Mouse (Mus musculus) limb, embryonic 11.5 days (tissue): Measurements from ENCODE around the gene Tspear. TPM values are rescaled to one million over a fixed set of nuclear protein-coding genes. Genes with fewer than 3 reads are reported as not detected.

ENCODE experiments used
- ATAC-seq: fragments of 200-750 bp; cut with Nextera tagmentation; 2 replicates; pipeline ENCODE4 v1.8.0; 2017; ENCODE audit warnings: low read depth; ENCODE audit not compliant: insufficient number of reproducible peaks, low FRiP score, low TSS enrichment
- DNase-seq: peaks from one replicate; pipeline ENCODE4 v3.0.0-alpha.2; 2015; ENCODE audit warnings: low spot score
- H3K27ac ChIP-seq: fragments of 300-500 bp; sonication (generic); replicated peaks from 2 replicates; pipeline ENCODE4 v1.5.1; 2014; ENCODE audit warnings: low read depth, mild to moderate bottlenecking, low read length
- H3K27me3 ChIP-seq: fragments of 300-500 bp; sonication (generic); 2 replicates; pipeline ENCODE4 v1.6.1; 2014; ENCODE audit warnings: mild to moderate bottlenecking, low read length, mixed read lengths; ENCODE audit not compliant: control insufficient read depth, insufficient read depth
- H3K36me3 ChIP-seq: fragments of 300-500 bp; sonication (generic); 2 replicates; pipeline ENCODE4 v1.6.1; 2014; ENCODE audit warnings: mild to moderate bottlenecking, low read length, moderate library complexity, mixed read lengths; ENCODE audit not compliant: control insufficient read depth, insufficient read depth
- H3K4me1 ChIP-seq: fragments of 300-500 bp; sonication (generic); 2 replicates; pipeline ENCODE4 v1.6.1; 2014; ENCODE audit warnings: low read length, mixed read lengths; ENCODE audit not compliant: control insufficient read depth, insufficient read depth
- H3K4me2 ChIP-seq: fragments of 300-500 bp; sonication (generic); 2 replicates; pipeline ENCODE4 v1.6.1; 2014; ENCODE audit warnings: low read depth, mild to moderate bottlenecking, moderate library complexity; ENCODE audit not compliant: severe bottlenecking
- H3K4me3 ChIP-seq: fragments of 300-500 bp; sonication (generic); 2 replicates; pipeline ENCODE4 v1.5.1; 2014; ENCODE audit warnings: low read depth, low read length
- H3K9ac ChIP-seq: fragments of 300-500 bp; sonication (generic); 2 replicates; pipeline ENCODE4 v1.6.1; 2014; ENCODE audit warnings: mild to moderate bottlenecking, low read length
- H3K9me3 ChIP-seq: fragments of 300-500 bp; sonication (generic); 2 replicates; pipeline ENCODE4 v1.6.1; 2016; ENCODE audit warnings: low read length; ENCODE audit not compliant: control insufficient read depth
- WGBS: fragments of 180-500 bp; shearing (Covaris S2); extraction: QIAGEN DNeasy Blood & Tissue Kit; methylation state at CpG from one replicate; pipeline ENCODE4 v1.1.7; 2014; 5-methylcytosine and 5-hydroxymethylcytosine counted together
- microRNA counts: library from miRNA; unstranded; fragments of <30 nt; microRNA quantifications from one replicate; lab custom pipeline; 2016
- microRNA-seq: library from miRNA; unstranded; fragments of <30 nt; microRNA quantifications from one replicate; pipeline ENCODE4, GENCODE M21; 2016
- polyA plus RNA-seq: library from polyadenylated mRNA; unstranded; fragments of >200 nt; fragmentation: Nextera tagmentation; extraction: Ambion mirVana; gene quantifications from 2 replicates; pipeline ENCODE4 v1.2.1, GENCODE M21; 2014

Gene Tspear
- polyA plus RNA-seq, 1 experiment from 2014 or later, result 0.45 TPM

- H3K27me3 ChIP-seq, result no peaks in the 10 kb centered on the region
- no peak overlapping the region for H3K4me3 ChIP-seq
- H3K27ac ChIP-seq, result no peak overlapping the region
- H3K4me1 ChIP-seq, result no peaks in the 10 kb centered on the region
- ATAC-seq, result no peak
- no peak overlapping the region for H3K9ac ChIP-seq
- 73% methylated on average over 5 of the region's 5 CpGs for WGBS
- H3K9me3 ChIP-seq, result no peaks in the 10 kb centered on the region
- H3K36me3 ChIP-seq, result no peaks in the 10 kb centered on the region
- no peak for DNase-seq
- H3K4me2 ChIP-seq, result no peak overlapping the region
Observed at GRCm38 (mm10) chr10:77921009-77921408, 234.6 kb downstream of the Tspear start.

GRCm38 (mm10) chr10:77922681-77923080, 236.3 kb downstream of the Tspear start:
- Histone ChIP-seq H3K4me3 (no peak overlapping the region), H3K27ac (no peak overlapping the region), H3K9me3 (no peaks in the 10 kb centered on the region), H3K4me1 (no peaks in the 10 kb centered on the region), H3K9ac (no peak overlapping the region), H3K27me3 (no peaks in the 10 kb centered on the region), H3K36me3 (no peaks in the 10 kb centered on the region), H3K4me2 (no peak overlapping the region)
- ATAC-seq, result no peak
- WGBS, result 79% methylated on average over 4 of the region's 4 CpGs
- no peak for DNase-seq

- Histone ChIP-seq H3K9ac (no peak overlapping the region), H3K4me3 (no peak overlapping the region), H3K27me3 (no peaks in the 10 kb centered on the region), H3K9me3 (no peaks in the 10 kb centered on the region), H3K27ac (no peak overlapping the region), H3K36me3 (no peaks in the 10 kb centered on the region), H3K4me2 (no peak overlapping the region), H3K4me1 (no peaks in the 10 kb centered on the region)
- 48% methylated on average over 7 of the region's 7 CpGs for WGBS
- ATAC-seq (no peak), DNase-seq (peak; percentile 66)
Observed at GRCm38 (mm10) chr10:77926140-77926539, 239.8 kb downstream of the Tspear start.

- DNase-seq (no peak), ATAC-seq (no peak)
- H3K4me2 ChIP-seq, result no peak overlapping the region
- no peak overlapping the region for H3K27ac ChIP-seq
- no peak overlapping the region for H3K4me3 ChIP-seq
- no peaks in the 10 kb centered on the region for H3K36me3 ChIP-seq
- H3K9ac ChIP-seq, result no peak overlapping the region
- H3K4me1 ChIP-seq, result no peaks in the 10 kb centered on the region
- WGBS, result 87% methylated on average over 10 of the region's 10 CpGs
- H3K9me3 ChIP-seq, result no peaks in the 10 kb centered on the region
- no peaks in the 10 kb centered on the region for H3K27me3 ChIP-seq
Observed at GRCm38 (mm10) chr10:77927375-77927774, 241.0 kb downstream of the Tspear start.

MicroRNA genes within 50 kb of the gene (microRNA counts, 519-probe panel; counts per million panel counts)
- not detected for microRNA mmu-miR-1930 (lab: Ali Mortazavi, UCI)

Small RNA genes within 50 kb of the gene (microRNA-seq; reads per million reads assigned to microRNA genes)
- 34.5 reads per million, percentile 36 among the genes with 10 or more reads in this experiment for gene Mir1930

Other genes starting within 250 kb of the Tspear start
- 43.4 and 43.8 TPM in 2 replicates for gene Fam207a, start 170.8 kb upstream of the Tspear start, polyA plus RNA-seq
- gene Itgb2, start 156.3 kb upstream of the Tspear start, polyA plus RNA-seq, result 0.64 and 0.68 TPM in 2 replicates
- gene Pttg1ip, start 104.8 kb upstream of the Tspear start, polyA plus RNA-seq, result 75.5 and 84.6 TPM in 2 replicates
- 340 and 351 TPM in 2 replicates for gene Sumo3, start 80.5 kb upstream of the Tspear start, polyA plus RNA-seq
- 2.3 TPM in 1 of 2 replicates, not detected in the other for gene Gm49325, start 80.4 kb upstream of the Tspear start, polyA plus RNA-seq
- 52.3 and 52.6 TPM in 2 replicates for gene Ube2g2, start 64.3 kb upstream of the Tspear start, polyA plus RNA-seq
- gene Gm19402, start 4.2 kb downstream of the Tspear start, polyA plus RNA-seq, result not detected in 2 replicates
- not detected in 2 replicates for gene Gm9508, start 10.7 kb downstream of the Tspear start, polyA plus RNA-seq
- not detected in 2 replicates for gene Gm10272, start 20.1 kb downstream of the Tspear start, polyA plus RNA-seq
- not detected in 2 replicates for gene Gm10024, start 24.9 kb downstream of the Tspear start, polyA plus RNA-seq
- not detected in 2 replicates for gene Gm10142, start 29.2 kb downstream of the Tspear start, polyA plus RNA-seq
- not detected in 2 replicates for gene Krtap12-1, start 34.0 kb downstream of the Tspear start, polyA plus RNA-seq
- not detected in 2 replicates for gene Gm10100, start 39.9 kb downstream of the Tspear start, polyA plus RNA-seq
- not detected in 2 replicates for gene Gm18596, start 56.1 kb downstream of the Tspear start, polyA plus RNA-seq
- not detected in 2 replicates for gene Gm9736, start 64.8 kb downstream of the Tspear start, polyA plus RNA-seq
- not detected in 2 replicates for gene Gm3233, start 73.1 kb downstream of the Tspear start, polyA plus RNA-seq
- not detected in 2 replicates for gene Gm3238, start 84.8 kb downstream of the Tspear start, polyA plus RNA-seq
- not detected in 2 replicates for gene Gm7138, start 90.4 kb downstream of the Tspear start, polyA plus RNA-seq
- gene Gm3250, start 96.0 kb downstream of the Tspear start, polyA plus RNA-seq, result not detected in 2 replicates
- not detected in 2 replicates for gene Gm7137, start 101.6 kb downstream of the Tspear start, polyA plus RNA-seq
- not detected in 2 replicates for gene Gm9639, start 108.5 kb downstream of the Tspear start, polyA plus RNA-seq
- gene Gm19668, start 112.6 kb downstream of the Tspear start, polyA plus RNA-seq, result not detected in 2 replicates
- not detected in 2 replicates for gene Gm9507, start 125.3 kb downstream of the Tspear start, polyA plus RNA-seq
- not detected in 2 replicates for gene Gm2696, start 128.1 kb downstream of the Tspear start, polyA plus RNA-seq
- not detected in 2 replicates for gene Krtap10-4, start 140.5 kb downstream of the Tspear start, polyA plus RNA-seq
- not detected in 2 replicates for gene Krtap10-10, start 149.4 kb downstream of the Tspear start, polyA plus RNA-seq
- not detected in 2 replicates for gene Gm36176, start 160.2 kb downstream of the Tspear start, polyA plus RNA-seq
- not detected in 2 replicates for gene Gm10318, start 166.3 kb downstream of the Tspear start, polyA plus RNA-seq
- not detected in 2 replicates for gene Gm3285, start 175.4 kb downstream of the Tspear start, polyA plus RNA-seq
- 1.4 and 1.5 TPM in 2 replicates for gene Lrrc3, start 216.0 kb downstream of the Tspear start, polyA plus RNA-seq